22 mouse cellular contexts compared by ENCODE assay signal in the genomic region with DNA sequence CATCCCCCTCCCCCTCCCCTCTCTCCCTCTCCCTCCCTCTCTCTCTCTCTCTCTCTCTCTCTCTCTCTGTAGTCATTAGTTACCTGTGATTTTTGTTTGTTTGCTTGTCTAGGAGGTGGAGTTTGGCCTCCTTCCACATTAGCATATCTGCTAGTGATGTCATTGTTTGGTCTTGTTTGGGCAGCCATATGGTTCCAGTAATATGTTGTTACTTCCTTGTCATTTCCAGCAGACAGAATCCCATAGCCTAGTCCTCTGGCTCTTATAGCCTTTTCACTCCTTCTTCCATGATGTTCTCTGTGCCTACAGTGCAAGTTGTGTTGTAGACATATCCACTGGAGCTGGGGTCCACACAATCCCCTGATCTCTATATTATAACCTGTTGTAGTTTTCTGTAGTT. TPM values are rescaled to one million over a fixed set of nuclear protein-coding genes. Genes with fewer than 3 reads are reported as not detected.
"Had no signal": no experiment of that assay in that cellular context is flagged by ENCODE, and none has a peak within 500 bp of the region (broad histone marks: within the 10 kb centered on the region; RNA-seq: fewer than 3 reads in every experiment).

No protein-coding gene starts in this region.

- H3K9ac ChIP-seq: liver, embryonic 13.5 days had no signal

- H3K27me3 ChIP-seq: liver, embryonic 13.5 days had no signal

- H3K9me3 ChIP-seq: liver, embryonic 13.5 days had no signal

- H3K4me3 ChIP-seq: layer of hippocampus, adult 2 months; left cerebral cortex, adult 2 months; liver, embryonic 13.5 days had no signal

- H3K27ac ChIP-seq: kidney, postnatal 0 days; layer of hippocampus, adult 2 months; left cerebral cortex, adult 2 months; liver, embryonic 13.5 days had no signal

- H3K4me1 ChIP-seq: liver, embryonic 13.5 days had no signal

- DNase-seq: kidney, postnatal 25 days; layer of hippocampus, adult 9-11 months; layer of hippocampus, postnatal 36 days; liver, embryonic 13.5 days; lung, adult 2 months; lung, postnatal 14 days; lung, postnatal 4 days; midbrain, embryonic 14.5 days; thymus, postnatal 25 days had no signal

- H3K36me3 ChIP-seq: liver, embryonic 13.5 days had no signal

- H3K4me2 ChIP-seq: liver, embryonic 13.5 days; midbrain, embryonic 11.5 days had no signal

RNA-seq across cellular contexts. Expression of gene Slc13a1, which starts 6.1 kb away (rescaled TPM):
- total RNA-seq: liver, adult 2 months; megakaryocyte progenitor cell, adult 5-6 weeks; megakaryocyte-erythroid progenitor cell, adult 5-6 weeks; midbrain, postnatal 0 days had no signal
- polyA plus RNA-seq: limb, embryonic 11.5 days; limb, embryonic 14.5 days; liver, adult 2 months; liver, embryonic 13.5 days; lung, adult 2 months; lung, embryonic 16.5 days; neural tube, embryonic 11.5 days; thymus, postnatal 0 days had no signal
